Mouse (Mus musculus): ENCODE data around the gene Ucn.

DNA sequence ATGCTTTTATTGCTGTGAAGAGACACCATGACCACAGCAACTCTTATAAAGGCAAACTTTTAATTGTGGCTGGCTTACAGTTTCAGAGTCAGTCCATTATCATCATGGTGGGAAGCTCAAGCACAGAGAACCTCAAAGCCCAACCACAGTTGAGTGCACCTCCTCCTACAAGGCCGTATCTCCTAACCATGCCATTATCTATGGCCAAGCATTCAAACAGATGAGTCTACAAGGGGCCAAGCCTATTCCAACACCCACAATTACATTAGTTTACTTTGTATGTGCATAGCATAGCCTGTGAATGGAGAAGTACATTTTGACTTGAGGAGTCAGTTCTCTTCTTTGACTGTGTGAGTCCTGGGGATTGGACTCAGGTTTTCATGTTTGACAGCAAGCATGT lies 26.2 kb upstream of the Ucn start:
- TF ChIP-seq CTCF (IDR thresholded peaks at IDR 0.05; ENCODE audit: insufficient read depth, low read length), result no peak
- no peak for TF ChIP-seq POLR2A (IDR thresholded peaks at IDR 0.05; ENCODE audit: borderline replicate concordance, extremely low read depth, low read depth, low read length)
